Comparison of ENCODE assay signal across 13 mouse cellular contexts in genomic region chr13:57281941-57282710, GRCm38 (mm10).
DNase-seq lines count a peak whose midpoint lies in the region; ATAC-seq and TF ChIP-seq lines count a peak whose summit lies in the region.
"Had no signal": no experiment of that assay in that cellular context is flagged by ENCODE, and none has a peak within 500 bp of the region (broad histone marks: within the 10 kb centered on the region; RNA-seq: fewer than 3 reads in every experiment).

No protein-coding gene starts in this region.

- no peak overlapping the region for H3K4me2 ChIP-seq in midbrain, postnatal 0 days (ENCODE audit: low read depth, low read length, poor library complexity, severe bottlenecking)
- H3K4me2 ChIP-seq in forebrain, embryonic 13.5 days: no peak overlapping the region
- no peak overlapping the region for H3K4me2 ChIP-seq in limb, embryonic 11.5 days (ENCODE audit: low read depth, severe bottlenecking)
- H3K4me2 ChIP-seq: heart, embryonic 13.5 days; kidney, embryonic 15.5 days; limb, embryonic 12.5 days; midbrain, embryonic 12.5 days had no signal

- peak; percentile 11 for DNase-seq in midbrain, embryonic 10.5 days (ENCODE audit: low spot score)
- DNase-seq in midbrain, postnatal 0 days (ENCODE audit: low spot score): no peak
- peak; percentile 31 for DNase-seq in limb, embryonic 11.5 days (ENCODE audit: low spot score)
- DNase-seq in retina, postnatal 1 day: peak; percentile 36
- no peak for DNase-seq in layer of hippocampus, postnatal 36 days
- no peak for DNase-seq in right cerebral cortex, postnatal 25 days
- DNase-seq: thymus, postnatal 14 days had no signal

- no peaks in the 10 kb centered on the region for H3K9me3 ChIP-seq in midbrain, embryonic 10.5 days (replicated peaks)
- H3K9me3 ChIP-seq in midbrain, postnatal 0 days (ENCODE audit: low read length): no peaks in the 10 kb centered on the region
- no peaks in the 10 kb centered on the region for H3K9me3 ChIP-seq in forebrain, embryonic 13.5 days (replicated peaks)
- H3K9me3 ChIP-seq in limb, embryonic 11.5 days (ENCODE audit: control insufficient read depth, low read length): no peaks in the 10 kb centered on the region
- H3K9me3 ChIP-seq: heart, embryonic 13.5 days; kidney, embryonic 15.5 days; midbrain, embryonic 12.5 days had no signal

- no peak overlapping the region for H3K9ac ChIP-seq in midbrain, postnatal 0 days (replicated peaks; ENCODE audit: low read length, poor library complexity, severe bottlenecking)
- no peak overlapping the region for H3K9ac ChIP-seq in forebrain, embryonic 13.5 days
- H3K9ac ChIP-seq in limb, embryonic 11.5 days (ENCODE audit: low read length): no peak overlapping the region
- H3K9ac ChIP-seq: heart, embryonic 13.5 days; kidney, embryonic 15.5 days; limb, embryonic 12.5 days; midbrain, embryonic 12.5 days had no signal

- peaks cover 10% of the 10 kb centered on the region; the same call in 1 of the 2 replicates for H3K27me3 ChIP-seq in midbrain, embryonic 10.5 days (ENCODE audit: low read depth, poor library complexity, severe bottlenecking)
- H3K27me3 ChIP-seq in midbrain, postnatal 0 days (ENCODE audit: insufficient read depth, low read length): no peaks in the 10 kb centered on the region; the same call in 1 of the 2 replicates
- H3K27me3 ChIP-seq in forebrain, embryonic 13.5 days: no peaks in the 10 kb centered on the region; the same call in 1 of the 2 replicates
- no peaks in the 10 kb centered on the region for H3K27me3 ChIP-seq in limb, embryonic 11.5 days (ENCODE audit: control insufficient read depth, insufficient read depth, low read length)
- H3K27me3 ChIP-seq: kidney, embryonic 15.5 days; Patski had no signal

- 55% methylated on average over 24 of the region's 24 CpGs for WGBS in midbrain, embryonic 10.5 days
- whole genome bisulfite sequencing in midbrain, postnatal 0 days: 61% methylated on average over 24 of the region's 24 CpGs
- WGBS in forebrain, embryonic 13.5 days: 49% methylated on average over 24 of the region's 24 CpGs
- WGBS in limb, embryonic 11.5 days: 39% methylated on average over 24 of the region's 24 CpGs

- H3K4me3 ChIP-seq in midbrain, embryonic 10.5 days: no peak overlapping the region
- H3K4me3 ChIP-seq in midbrain, postnatal 0 days (ENCODE audit: low read depth, low read length): no peak overlapping the region
- H3K4me3 ChIP-seq in forebrain, embryonic 13.5 days: no peak overlapping the region
- no peak overlapping the region for H3K4me3 ChIP-seq in limb, embryonic 11.5 days (ENCODE audit: low read depth, low read length)
- H3K4me3 ChIP-seq: heart, embryonic 13.5 days; kidney, embryonic 15.5 days; limb, embryonic 12.5 days; midbrain, embryonic 12.5 days had no signal

- H3K4me1 ChIP-seq in midbrain, embryonic 10.5 days: peaks cover 11% of the 10 kb centered on the region; the same call in 1 of the 2 replicates
- no peaks in the 10 kb centered on the region for H3K4me1 ChIP-seq in midbrain, postnatal 0 days (ENCODE audit: insufficient read depth, low read length)
- peaks cover 6% of the 10 kb centered on the region; the same call in 1 of the 2 replicates for H3K4me1 ChIP-seq in forebrain, embryonic 13.5 days
- H3K4me1 ChIP-seq in limb, embryonic 11.5 days (ENCODE audit: control insufficient read depth, insufficient read depth, low read length): 0 out of 2 replicates have a peak, but pooled peaks cover 5% of the 10 kb centered on the region
- H3K4me1 ChIP-seq: heart, embryonic 13.5 days; kidney, embryonic 15.5 days had no signal

- TF ChIP-seq CTCF in midbrain, postnatal 0 days (IDR thresholded peaks at IDR 0.05): no peak

- no peak for ATAC-seq in midbrain, postnatal 0 days (ENCODE audit: low FRiP score)
- ATAC-seq in forebrain, embryonic 13.5 days: 0 out of 2 replicates have a peak, but pooled peaks have one; percentile 8
- no peak for ATAC-seq in limb, embryonic 11.5 days (ENCODE audit: insufficient number of reproducible peaks, low FRiP score, low TSS enrichment, low read depth)
- ATAC-seq: Patski had no signal

- H3K36me3 ChIP-seq in midbrain, embryonic 10.5 days: no peaks in the 10 kb centered on the region
- no peaks in the 10 kb centered on the region for H3K36me3 ChIP-seq in midbrain, postnatal 0 days (ENCODE audit: insufficient read depth, low read length)
- no peaks in the 10 kb centered on the region for H3K36me3 ChIP-seq in forebrain, embryonic 13.5 days (ENCODE audit: poor library complexity, severe bottlenecking)
- H3K36me3 ChIP-seq in limb, embryonic 11.5 days (ENCODE audit: control insufficient read depth, insufficient read depth, low read length): no peaks in the 10 kb centered on the region
- H3K36me3 ChIP-seq: heart, embryonic 13.5 days; kidney, embryonic 15.5 days; limb, embryonic 12.5 days; midbrain, embryonic 12.5 days had no signal

- peak overlapping the region; percentile 39 for H3K27ac ChIP-seq in midbrain, embryonic 10.5 days (replicated peaks)
- no peak overlapping the region for H3K27ac ChIP-seq in midbrain, postnatal 0 days (ENCODE audit: low read depth, low read length)
- no peak overlapping the region for H3K27ac ChIP-seq in forebrain, embryonic 13.5 days
- no peak overlapping the region for H3K27ac ChIP-seq in limb, embryonic 11.5 days (replicated peaks; ENCODE audit: low read depth, low read length)
- H3K27ac ChIP-seq: heart, embryonic 13.5 days; kidney, embryonic 15.5 days; limb, embryonic 12.5 days; midbrain, embryonic 12.5 days had no signal

Comparison
In these comparisons a context has a peak if more than half of its experiments do, and no peak if none do; other contexts are left out.
1. DNase-seq: peak in midbrain, embryonic 10.5 days (single experiment), limb, embryonic 11.5 days (single experiment) and retina, postnatal 1 day (single experiment); none in midbrain, postnatal 0 days (single experiment), layer of hippocampus, postnatal 36 days (0 of 2) and right cerebral cortex, postnatal 25 days (single experiment).